Mouse (Mus musculus): ENCODE measurements at regions not wholly inside any gene's neighbourhood (a gene's known extent, or its start where the extent isn't known, plus 50 kb on each side); places are given as distances from the start of the nearest gene placed in this dataset.
A peak's percentile ranks its signal among the peaks of the same experiment; 100 is the strongest.

DNA sequence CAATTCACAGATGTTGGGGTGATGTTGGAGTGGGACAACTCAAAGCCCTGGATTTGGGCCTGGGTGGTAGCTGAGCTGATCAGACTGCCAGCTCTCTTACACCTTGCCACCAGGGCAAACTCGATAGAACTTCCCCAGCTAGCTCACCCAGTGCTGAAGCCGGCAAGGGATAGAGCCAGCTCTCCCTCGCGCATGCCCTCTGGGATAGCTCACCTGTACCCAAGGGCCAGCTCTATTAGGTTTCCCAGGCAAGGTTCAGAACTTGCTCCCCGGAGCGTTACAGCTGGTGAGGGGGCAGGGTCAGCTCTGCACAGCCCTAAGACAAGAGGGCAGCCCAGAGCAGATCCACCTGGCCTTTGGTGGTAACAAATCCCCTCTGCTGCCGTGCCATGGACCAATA lies 54.1 kb upstream of the 1700012A03Rik start:
- no peak for DNase-seq

DNA sequence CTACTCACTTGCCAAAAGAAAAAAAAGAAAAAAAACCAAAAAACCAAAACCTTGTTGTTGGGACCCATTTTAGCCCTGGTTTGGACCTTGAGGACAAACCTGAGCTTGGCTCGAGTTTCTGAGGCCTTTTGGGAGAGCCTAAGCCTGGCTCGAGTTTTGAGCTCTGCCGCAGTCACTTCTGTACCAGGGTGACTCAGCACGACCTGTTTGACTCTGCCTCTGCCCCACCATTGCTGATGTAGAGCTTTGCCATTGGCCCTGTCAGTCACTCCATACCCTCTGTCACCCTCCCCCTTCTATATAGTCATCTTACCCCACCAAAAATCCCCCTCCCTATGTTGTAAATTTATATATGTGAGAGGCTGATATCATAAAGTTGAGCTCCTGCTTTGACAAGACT lies 54.8 kb upstream of the 1700012A03Rik start:
- DNase-seq = no peak

DNA sequence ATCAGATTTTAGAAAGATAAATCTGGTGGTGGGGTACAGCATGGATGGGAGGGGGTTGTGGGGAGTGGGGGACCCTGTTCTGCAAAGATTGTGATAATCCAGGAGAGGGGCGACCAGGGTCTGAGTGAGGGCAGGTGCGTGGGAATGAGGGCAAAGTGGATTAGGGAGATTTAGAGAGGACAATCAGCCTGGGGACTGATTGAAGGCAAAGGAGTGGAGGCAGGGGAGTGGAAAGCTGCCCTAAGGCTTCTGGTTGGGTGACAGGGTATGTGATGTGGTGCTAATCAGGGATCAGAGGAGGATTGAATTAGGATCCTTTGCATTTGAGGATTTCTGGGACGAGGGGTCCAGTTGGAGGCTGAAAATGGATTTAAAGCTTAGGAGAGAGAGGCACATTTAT lies 64.3 kb upstream of the 1700012A03Rik start:
- no peak for DNase-seq

DNA sequence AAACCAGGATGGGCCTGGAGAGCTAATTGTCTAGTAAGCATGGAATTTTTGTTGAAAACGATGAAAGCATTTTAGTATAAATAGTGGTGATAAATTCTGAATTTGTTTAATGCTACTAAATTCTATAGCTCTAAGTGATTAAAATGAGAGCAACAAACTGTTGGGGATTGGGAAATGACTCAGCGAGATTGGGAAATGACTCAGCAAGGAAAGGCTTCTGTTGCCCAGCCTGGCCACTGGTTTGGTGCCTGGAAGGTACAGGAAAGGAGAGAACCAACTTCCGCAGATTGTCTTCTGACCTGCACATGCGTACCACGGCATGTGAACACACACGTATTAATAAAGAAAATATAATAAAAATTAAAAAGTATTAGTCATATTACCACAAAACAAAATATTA lies 73.3 kb upstream of the 1700012A03Rik start:
- no peak for DNase-seq

DNA sequence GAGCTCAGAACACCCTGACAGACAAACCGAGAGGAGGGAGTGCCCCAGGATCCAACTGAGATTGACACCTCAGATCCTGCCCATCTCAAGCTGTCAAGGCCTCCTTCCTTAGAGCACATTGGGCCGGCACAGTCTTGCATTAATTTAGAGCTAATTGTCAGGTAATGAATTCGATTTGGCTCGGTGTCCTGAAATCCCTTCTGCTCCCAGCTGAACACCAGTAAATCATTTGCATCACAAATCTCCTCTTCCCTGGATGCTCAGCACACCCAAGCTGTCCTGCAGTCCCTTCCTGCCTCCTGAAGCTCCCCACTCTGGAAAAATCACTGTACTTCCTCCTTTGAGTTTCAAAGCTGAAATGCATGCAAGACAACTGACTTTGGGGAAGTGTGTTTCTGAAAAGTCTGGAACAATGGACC lies 102.0 kb upstream of the 1700012A03Rik start:
- DNase-seq = no peak

DNA sequence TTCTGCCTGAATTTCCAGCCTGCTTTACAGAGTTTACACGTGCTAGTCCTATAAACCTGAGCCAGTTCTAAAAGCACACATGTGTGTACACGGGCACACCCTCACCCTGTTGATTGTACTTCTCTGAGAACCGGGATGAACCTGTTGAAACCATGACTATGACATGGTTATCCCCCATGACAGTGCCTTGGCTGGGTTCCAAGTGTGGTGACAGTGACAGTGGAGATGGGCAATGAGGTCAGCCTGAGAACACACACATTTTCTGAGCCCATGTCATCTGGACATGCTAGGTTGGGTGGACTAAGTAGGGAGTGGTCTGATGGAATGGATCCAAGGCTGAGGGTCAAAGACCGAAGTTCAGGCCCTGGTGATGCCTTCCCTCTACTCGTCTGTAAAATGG lies 103.5 kb upstream of the 1700012A03Rik start:
- no peak for DNase-seq

DNA sequence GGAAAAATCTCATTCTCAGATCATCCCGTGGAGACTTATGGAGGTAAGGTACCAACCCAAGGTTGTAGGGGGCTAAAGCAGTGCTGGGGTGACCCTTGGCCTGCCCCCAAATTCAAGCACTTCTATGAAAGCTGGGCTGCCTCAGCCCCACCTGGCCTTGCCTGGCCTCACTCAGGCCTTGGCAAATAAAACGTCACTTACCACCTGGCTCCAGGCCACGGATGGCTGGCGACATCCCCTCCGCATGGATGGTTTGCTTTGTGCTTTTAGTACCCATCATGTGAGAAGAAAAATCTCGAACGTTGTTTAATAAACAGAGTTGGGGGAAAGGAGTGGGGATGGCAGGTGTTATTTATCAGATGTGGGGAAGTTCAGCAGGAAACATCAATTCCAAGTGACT lies 104.7 kb upstream of the 1700012A03Rik start:
- no peak for DNase-seq

DNA sequence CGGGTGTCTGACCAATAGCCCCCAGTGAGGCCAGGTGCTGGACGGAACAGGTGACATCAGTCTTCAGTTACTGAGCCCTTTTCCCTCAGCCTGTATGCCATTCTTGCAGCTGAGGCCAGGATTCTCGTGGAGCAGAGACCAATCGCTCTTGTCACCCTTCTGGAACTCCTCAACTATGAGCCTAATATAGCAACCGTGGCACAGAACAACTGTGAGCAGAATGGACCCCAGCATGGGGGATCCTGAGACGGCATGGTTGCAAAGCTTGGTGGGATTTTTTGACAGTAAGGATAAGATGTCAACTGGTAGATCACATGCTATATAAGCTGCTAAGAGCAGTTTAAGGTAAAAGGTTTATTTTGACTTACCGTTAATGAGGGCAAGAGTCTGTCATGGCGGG lies 105.5 kb upstream of the 1700012A03Rik start:
- no peak for DNase-seq

DNA sequence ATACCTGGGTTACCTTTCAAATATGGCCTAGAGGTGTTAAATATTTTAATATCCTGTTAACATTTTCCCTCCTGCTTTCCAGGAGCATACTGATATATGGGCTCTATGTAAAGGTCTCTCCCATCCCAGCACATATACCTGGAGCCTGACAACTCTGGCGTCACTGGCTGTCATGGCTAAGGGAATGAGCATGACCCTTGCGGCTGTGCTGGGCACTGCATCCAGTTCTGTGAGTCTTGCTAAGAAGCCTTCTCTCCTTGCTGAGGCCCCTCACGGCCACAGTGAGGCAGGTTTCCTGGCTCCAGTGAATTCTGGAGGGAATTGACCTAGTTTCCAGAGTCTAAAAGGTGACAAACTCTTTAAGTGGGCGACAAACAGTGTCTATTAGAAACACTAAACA lies 107.3 kb upstream of the 1700012A03Rik start:
- no peak for DNase-seq

DNA sequence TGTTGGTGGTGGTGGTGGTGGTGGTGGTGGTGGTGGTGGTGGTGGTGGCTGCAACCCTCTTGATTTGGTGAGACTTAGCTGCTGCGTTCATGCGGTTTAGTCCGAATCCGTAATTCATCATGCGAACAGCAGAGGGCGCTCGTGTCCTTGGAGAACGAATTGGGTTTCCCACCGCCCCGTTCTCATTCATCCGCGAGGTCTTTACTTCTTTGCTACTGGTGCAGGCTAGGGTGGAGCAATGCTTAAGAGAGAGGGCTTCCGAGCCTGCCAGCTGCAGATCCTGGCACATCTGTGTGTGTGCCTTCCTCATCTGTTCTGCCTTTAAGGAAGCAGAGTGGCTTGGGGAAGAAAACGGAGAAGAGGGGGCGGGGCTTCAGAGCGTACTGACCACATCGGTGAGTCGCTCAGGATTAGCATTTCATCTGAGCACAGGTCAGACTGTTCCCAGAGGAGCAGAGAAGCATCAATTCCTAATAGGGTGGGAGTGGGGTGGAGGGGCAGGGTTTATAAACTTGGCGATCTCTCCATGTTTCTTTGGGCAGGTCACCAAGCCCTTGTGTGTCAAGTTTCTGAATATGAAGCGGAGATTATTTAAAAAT lies 111.7 kb upstream of the 1700012A03Rik start:
- peak; percentile 74 for DNase-seq

DNA sequence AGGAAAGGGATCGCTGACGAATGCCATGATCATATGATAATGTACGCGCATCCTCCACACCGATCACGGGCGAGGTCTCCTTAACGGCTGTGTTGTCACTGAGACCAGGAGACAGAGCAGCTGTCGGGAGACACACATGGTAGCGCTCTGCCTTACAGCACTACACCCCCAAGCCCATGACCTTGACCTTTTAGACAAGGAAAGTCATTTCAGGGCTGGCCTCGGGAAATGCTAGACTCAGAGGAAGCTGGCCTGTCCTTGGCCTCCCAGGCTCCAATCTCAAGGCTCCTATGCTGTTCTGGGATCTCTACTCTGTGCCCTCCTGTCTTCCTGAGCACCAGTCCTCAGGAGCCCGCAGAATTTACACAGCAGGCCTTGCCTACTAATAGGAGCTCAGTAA lies 112.9 kb upstream of the 1700012A03Rik start:
- no peak for DNase-seq

DNA sequence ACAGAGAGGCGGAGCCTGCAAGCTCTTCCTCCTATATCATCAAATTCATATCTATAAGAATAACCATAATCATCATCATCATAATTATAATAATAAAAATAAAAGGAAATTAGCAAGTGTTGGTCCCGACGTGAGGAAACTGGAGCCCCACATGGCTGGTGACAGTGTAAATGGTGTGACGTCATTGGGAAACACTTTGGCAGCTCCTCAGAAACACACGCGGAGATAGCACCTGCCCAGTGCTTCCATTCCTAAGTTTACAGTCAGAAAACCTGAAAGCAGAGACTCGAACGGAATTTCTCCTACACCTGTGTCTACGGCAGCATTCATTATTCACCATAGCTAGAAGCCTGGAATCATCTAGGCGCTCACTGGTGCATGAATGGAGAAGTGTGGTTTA lies 115.2 kb upstream of the 1700012A03Rik start:
- no peak for DNase-seq

DNA sequence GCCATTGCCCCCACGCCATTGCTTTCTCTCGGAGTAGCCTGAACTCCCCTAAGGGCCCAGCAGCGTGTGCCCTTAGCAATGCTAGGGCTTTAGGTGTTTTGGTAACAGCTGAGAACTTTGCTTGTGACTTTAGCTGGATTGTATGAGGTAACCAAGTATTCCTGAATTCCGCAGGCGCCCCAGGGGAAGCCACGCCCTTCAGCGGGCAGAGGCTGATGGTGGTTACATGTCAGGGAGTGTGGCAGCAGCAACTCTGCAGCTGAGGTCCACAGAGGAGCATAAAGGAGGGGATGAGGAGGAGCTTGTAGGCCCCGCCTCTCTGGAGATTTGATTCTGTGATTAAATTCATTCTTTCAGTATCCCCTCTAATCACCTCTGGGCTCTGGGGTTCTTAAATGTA lies 116.1 kb upstream of the 1700012A03Rik start:
- DNase-seq = no peak

DNA sequence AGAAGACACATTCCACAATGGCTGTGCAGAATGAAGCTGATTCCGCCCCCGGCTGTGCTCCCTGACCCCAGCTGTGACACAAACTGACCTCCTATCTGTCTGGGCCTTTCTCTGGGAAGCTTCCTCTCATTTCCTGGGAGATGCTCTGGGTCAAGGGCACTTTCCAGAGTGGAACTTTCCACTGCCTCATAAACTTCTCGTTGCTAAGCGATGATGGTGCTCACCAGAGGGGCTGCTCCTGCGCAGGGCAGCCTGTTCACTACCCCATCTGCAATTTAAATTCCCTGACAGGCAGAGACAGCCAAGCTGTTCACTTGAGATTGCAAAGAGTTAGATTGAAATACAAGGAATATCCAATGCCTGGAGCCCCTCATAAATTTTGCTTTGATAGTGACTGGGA lies 116.7 kb upstream of the 1700012A03Rik start:
- peak; percentile 24 for DNase-seq

DNA sequence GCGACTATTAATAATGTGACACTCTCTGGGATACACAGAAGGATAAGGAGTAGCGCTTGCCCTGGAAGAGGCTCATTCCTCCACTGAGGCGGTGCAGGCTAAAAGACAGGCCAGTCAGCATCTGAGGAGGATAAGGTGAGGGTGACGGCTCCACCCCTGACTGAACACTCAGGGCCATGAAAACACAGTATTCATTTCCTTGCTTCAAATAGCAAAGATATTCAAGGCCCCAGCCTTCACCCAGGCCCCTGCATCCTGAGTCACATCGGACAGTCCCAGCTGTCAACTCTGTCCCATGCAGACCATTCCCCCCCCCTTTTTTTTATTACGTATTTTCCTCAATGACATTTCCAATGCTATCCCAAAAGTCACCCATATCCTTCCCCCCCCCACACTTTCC lies 118.9 kb upstream of the 1700012A03Rik start:
- DNase-seq = no peak

DNA sequence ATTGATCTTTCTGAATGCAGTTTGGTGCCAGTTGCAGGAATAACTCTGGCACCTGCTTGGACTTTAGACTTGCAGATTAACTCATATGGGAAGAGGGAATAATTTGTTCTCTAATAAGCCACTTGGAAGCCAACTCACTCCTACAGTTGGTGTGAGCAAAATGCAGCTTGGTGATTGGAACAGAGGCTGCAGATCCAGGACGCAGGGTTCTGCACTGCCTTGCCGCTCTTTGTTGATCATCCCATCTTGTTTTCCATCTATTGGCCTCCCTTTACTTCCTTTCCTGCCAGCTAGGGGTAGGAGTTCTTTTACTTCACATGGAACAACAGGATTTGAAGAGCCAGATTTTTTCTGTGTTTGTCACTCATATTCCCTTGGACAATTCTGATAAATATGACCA lies 120.9 kb upstream of the 1700012A03Rik start:
- DNase-seq = no peak

DNA sequence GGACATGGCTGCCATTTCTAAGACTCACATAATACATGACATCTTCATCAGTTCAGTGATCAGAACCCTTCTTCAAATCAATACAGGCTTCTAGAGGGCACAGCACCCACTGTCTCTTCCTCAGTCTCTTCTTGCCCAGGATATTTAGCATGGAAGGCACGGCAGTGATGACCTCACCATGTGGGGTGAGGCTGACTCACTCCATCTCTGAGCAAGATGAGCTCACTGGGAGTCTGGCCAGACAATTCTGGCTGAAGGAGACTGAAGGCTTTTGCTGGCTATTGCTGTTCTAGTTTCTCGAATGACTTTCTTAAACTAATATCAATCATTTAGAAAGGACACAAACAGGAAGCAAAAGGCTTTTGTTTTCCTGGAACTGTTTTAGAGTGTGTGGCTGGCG lies 122.9 kb upstream of the 1700012A03Rik start:
- no peak for DNase-seq

DNA sequence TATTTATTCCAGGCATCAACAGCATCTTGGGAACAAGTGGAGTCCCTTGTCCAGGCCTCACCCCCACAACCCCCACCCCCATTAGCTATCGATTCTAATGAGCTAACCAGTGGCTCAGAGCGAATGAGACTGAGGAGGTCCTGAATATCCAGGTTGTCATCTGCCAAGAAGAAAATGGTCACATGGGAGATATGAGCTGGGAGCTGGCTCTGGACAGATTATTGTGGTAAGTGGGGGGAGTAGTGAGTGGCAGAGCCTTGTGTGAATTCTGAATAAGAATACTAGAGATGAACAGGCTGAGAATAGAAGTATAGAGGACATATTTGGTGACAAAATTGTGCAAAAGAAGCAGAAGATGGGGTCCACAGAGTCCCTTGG lies 125.4 kb upstream of the 1700012A03Rik start:
- no peak for DNase-seq

DNA sequence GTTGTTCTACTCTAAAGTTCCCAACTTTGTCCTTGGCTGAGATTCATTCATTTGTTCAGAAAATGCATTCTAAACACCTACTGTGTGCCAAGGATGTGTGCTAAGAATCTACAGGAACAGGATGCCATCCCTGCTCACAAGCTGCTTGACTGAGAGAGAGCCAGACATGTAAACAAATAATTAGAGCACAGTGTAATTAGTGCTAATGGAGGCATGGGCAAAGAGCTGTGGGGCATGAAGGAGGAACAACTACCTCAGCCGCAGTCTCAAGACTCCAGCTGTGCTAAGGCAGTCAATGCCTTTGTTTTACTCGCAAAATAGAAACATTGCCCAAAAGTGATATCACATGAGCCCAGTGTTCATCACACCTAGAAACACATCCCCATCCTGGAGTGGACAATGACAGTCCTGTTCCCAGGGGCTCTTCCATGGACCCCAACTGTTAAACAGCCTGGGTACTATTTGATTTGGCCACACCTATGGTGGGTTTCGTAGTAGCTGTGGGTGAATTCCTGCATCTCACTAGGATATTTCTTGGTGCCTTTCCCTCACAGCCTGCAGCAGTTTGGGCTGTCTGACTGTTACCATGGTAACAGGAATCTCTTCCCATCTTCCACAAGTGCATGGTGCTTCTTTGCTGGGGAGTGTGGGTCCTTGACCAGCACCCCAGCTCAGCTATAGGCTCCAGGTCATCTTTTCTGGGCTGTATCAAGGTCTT lies 125.9 kb upstream of the 1700012A03Rik start:
- DNase-seq = no peak

DNA sequence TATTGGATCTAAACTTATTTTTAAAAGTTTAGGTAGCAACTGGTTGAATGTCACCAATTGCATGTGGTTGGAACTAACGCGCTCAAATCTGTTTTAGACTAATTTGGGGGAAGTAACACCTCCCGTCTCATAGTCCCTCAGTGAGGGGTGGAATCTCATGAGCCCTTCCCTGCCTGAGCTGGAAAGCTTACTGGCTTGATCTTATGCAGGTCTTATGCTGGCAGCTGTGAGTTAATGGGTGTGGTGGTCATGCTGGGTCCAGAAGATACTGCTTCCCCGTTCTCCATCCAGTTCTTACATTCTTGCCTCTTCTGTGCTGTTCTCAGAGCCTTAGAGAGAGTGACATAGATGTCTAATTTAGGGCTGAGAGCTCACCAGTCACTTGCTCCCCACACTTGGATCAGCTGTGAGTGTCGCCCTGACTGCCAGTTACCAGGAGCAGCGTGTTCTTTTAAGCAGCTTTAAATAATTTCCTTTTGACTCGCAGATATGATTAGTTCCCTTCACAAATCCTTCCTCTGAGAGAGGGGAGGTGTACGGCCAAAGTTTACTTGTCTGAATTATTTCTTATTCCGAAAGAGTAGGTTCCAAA lies 128.4 kb upstream of the 1700012A03Rik start:
- no peak for DNase-seq

DNA sequence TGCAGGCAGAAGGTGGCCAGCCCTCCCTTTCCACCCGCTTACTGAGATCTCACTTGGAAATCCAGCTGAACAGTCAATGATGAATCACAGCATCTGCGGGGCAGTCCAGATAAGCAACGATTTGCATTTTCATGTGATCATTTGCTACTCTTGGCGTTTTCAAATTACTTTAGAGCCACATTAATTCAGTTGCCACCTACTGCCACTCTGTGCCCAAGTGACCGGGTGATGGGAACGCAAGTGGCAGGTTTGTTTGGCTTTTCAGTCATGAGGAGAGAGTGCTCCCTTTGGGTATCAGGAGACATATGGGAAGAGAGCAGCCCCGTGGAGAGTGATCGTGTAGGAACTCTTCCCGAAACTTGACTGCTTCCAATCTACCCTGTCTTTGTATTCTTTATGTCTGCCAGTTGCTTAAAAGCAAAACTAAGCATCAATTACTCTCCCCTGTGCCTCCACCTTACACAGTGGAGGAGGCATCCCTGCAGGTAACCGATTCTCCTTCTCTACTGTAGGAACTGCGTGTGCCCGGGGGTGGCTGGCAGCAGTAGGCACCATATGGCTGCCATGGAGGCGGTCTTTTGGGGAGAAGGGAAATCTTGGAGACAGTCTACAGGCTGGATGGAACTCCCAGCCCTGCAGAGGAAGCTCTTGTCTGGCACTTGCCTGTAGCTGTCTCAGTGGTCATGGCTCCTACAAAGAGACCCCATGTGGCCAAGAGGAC lies 132.5 kb upstream of the 1700012A03Rik start:
- no peak for DNase-seq

DNA sequence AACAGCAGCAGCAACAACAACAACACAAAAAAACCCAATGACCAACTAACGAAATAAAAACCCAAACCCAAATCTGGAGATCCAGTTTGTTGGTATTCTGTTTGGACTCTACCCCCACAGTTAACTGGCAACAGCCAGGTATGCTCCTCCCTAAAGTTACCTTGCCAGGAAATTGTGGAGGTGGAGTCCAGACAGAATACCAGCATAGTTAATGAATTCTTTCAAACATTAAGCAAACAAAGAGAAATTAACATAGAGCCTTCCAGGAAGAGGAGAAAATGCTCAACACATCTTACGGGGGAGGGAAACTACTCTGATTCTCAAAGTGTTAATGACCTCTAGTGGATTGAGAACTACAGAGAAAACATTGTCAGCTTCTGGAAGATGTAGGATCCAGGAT lies 148.3 kb upstream of the 1700012A03Rik start:
- peak; percentile 76 for DNase-seq

DNA sequence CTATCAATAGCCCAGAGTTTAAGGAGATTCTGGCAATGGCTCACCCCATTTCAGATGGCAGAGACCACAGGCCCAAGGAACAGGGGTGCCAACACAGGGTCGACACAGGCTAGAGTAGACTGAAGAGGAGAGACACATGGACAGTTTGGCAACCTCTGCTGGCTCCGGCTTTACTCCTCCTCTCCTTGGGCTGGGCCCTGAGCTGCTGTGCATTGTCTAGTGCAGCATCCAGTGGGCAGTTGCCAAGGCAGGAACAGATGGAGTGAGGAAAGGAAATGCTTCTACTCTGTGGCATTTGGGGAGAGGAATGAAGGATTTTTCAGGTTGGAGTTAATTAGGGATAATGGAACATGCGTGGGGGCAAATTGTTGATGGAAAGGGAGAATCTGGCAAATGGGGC lies 151.0 kb upstream of the 1700012A03Rik start:
- DNase-seq = no peak

DNA sequence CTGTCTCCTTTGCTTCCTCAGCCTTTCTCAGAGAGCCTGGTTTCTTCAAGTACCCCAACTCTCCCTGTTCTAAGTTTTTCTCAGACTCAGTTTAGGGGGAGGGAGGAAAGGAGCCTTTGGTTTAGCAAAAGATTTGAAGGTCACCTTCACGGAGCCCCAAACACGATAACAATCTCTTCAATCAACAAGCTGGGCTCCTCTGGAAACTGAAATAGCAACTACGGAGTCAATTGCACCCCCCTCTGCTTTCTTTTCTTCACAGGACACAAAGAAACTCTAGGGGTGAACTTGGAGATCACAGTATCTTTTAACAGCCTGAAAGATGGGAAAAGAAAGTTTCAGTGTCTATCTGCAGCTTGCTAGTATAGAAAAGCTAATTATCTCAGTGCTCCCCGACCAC lies 151.4 kb upstream of the 1700012A03Rik start:
- DNase-seq = no peak
